Mouse (Mus musculus): ENCODE results near the gene Ptpra. TPM values are rescaled to one million over a fixed set of nuclear protein-coding genes. Genes with fewer than 3 reads are reported as not detected.
A peak's percentile ranks its signal among the peaks of the same experiment; 100 is the strongest.

Ptpra gene
- polyA plus RNA-seq (2015; fragmentation: Nextera tagmentation; extraction: Ambion mirVana) = 29.0 and 53.6 TPM in 2 replicates

- no peaks in the 10 kb centered on the region for H3K9me3 ChIP-seq (ENCODE audit: control insufficient read depth, low read length)
- H3K27me3 ChIP-seq (replicated peaks; ENCODE audit: control insufficient read depth, insufficient read depth, low read length) = no peaks in the 10 kb centered on the region
- peak within 1 kb of the TSS; percentile 87 for H3K4me3 ChIP-seq (ENCODE audit: low read length)
- H3K27ac ChIP-seq (ENCODE audit: low read length) = peak within 1 kb of the TSS; percentile 78
- peaks cover 17% of the 10 kb centered on the region for H3K4me1 ChIP-seq (ENCODE audit: control insufficient read depth, insufficient read depth, low read length)
- H3K4me2 ChIP-seq (ENCODE audit: low read depth, low read length) = peak within 1 kb of the TSS; percentile 78
- H3K36me3 ChIP-seq (ENCODE audit: control insufficient read depth, insufficient read depth, low read length) = no peaks in the 10 kb centered on the region
- WGBS = 1% methylated on average over 48 of the region's 50 CpGs
- ATAC-seq = peak; percentile 99
- peak within 1 kb of the TSS; percentile 88 for H3K9ac ChIP-seq (ENCODE audit: low read depth, low read length)
Measured at GRCm38 (mm10) chr2:130449794-130450433, at the start of gene Ptpra. TSS of gene Ptpra (plus strand) at chr2:130450278.

DNA sequence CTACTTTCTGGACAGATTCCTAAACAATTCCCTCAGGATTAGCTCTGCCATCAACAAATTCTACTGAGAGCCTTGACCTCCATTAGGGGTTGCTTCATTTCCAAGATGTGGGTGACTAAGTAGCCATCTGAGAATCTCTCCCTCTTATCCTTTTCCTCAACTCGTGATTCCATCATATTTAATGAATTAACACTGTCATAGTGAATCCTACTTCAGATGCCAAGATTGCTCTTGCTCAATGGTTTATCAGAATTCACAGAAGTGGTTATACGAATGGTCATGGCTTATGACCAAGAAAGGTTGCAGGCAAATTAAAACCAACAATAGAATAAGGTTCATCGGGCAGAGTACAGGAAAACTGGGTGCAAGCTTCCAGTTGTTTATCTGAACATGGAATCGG lies 48.2 kb upstream of the Ptpra start:
- WGBS = 77% methylated on average over 4 of the region's 4 CpGs
- no peak for ATAC-seq
- Histone ChIP-seq H3K27ac (ENCODE audit: low read length) (no peak overlapping the region), H3K4me3 (ENCODE audit: low read length) (no peak overlapping the region), H3K4me2 (ENCODE audit: low read depth, low read length) (no peak overlapping the region), H3K27me3 (replicated peaks; ENCODE audit: control insufficient read depth, insufficient read depth, low read length) (no peaks in the 10 kb centered on the region), H3K9me3 (ENCODE audit: control insufficient read depth, low read length) (no peaks in the 10 kb centered on the region), H3K9ac (ENCODE audit: low read depth, low read length) (no peak overlapping the region), H3K36me3 (ENCODE audit: control insufficient read depth, insufficient read depth, low read length) (no peaks in the 10 kb centered on the region), H3K4me1 (ENCODE audit: control insufficient read depth, insufficient read depth, low read length) (peaks cover 4% of the 10 kb centered on the region)

GRCm38 (mm10) chr2:130404939-130405338 lies 45.1 kb upstream of the Ptpra start, which contains the start of the genes Gm28372 and 1700020A23Rik:
TSS of gene Gm28372 (plus strand) at chr2:130405239.
TSS of gene 1700020A23Rik (plus strand) at chr2:130405259.
- Histone ChIP-seq H3K9me3 (ENCODE audit: control insufficient read depth, low read length) (no peaks in the 10 kb centered on the region), H3K36me3 (ENCODE audit: control insufficient read depth, insufficient read depth, low read length) (no peaks in the 10 kb centered on the region), H3K27me3 (replicated peaks; ENCODE audit: control insufficient read depth, insufficient read depth, low read length) (no peaks in the 10 kb centered on the region), H3K4me1 (ENCODE audit: control insufficient read depth, insufficient read depth, low read length) (no peaks in the 10 kb centered on the region), H3K9ac (ENCODE audit: low read depth, low read length) (no peak within 1 kb of the TSS), H3K4me3 (ENCODE audit: low read length) (no peak within 1 kb of the TSS), H3K4me2 (ENCODE audit: low read depth, low read length) (no peak within 1 kb of the TSS), H3K27ac (ENCODE audit: low read length) (no peak within 1 kb of the TSS)
- ATAC-seq = no peak
- 83% methylated on average over 1 of the region's 1 CpGs for WGBS

GRCm38 (mm10) chr2:130406178-130406577 lies 43.9 kb upstream of the Ptpra start, which contains the start of gene Tmem239:
TSS of gene Tmem239 (plus strand) at chr2:130406478.
- Histone ChIP-seq H3K27me3 (replicated peaks; ENCODE audit: control insufficient read depth, insufficient read depth, low read length) (no peaks in the 10 kb centered on the region), H3K4me1 (ENCODE audit: control insufficient read depth, insufficient read depth, low read length) (no peaks in the 10 kb centered on the region), H3K9me3 (ENCODE audit: control insufficient read depth, low read length) (no peaks in the 10 kb centered on the region), H3K36me3 (ENCODE audit: control insufficient read depth, insufficient read depth, low read length) (no peaks in the 10 kb centered on the region), H3K4me3 (ENCODE audit: low read length) (no peak within 1 kb of the TSS), H3K4me2 (ENCODE audit: low read depth, low read length) (no peak within 1 kb of the TSS), H3K27ac (ENCODE audit: low read length) (no peak within 1 kb of the TSS), H3K9ac (ENCODE audit: low read depth, low read length) (no peak within 1 kb of the TSS)
- ATAC-seq = no peak
- 84% methylated on average over 2 of the region's 2 CpGs for WGBS

GRCm38 (mm10) chr2:130408194-130408593 lies 41.9 kb upstream of the Ptpra start:
- Histone ChIP-seq H3K4me2 (ENCODE audit: low read depth, low read length) (no peak overlapping the region), H3K27me3 (replicated peaks; ENCODE audit: control insufficient read depth, insufficient read depth, low read length) (no peaks in the 10 kb centered on the region), H3K27ac (ENCODE audit: low read length) (no peak overlapping the region), H3K9ac (ENCODE audit: low read depth, low read length) (no peak overlapping the region), H3K36me3 (ENCODE audit: control insufficient read depth, insufficient read depth, low read length) (no peaks in the 10 kb centered on the region), H3K4me3 (ENCODE audit: low read length) (no peak overlapping the region), H3K4me1 (ENCODE audit: control insufficient read depth, insufficient read depth, low read length) (peaks cover 4% of the 10 kb centered on the region; the same call in 1 of the 2 replicates), H3K9me3 (ENCODE audit: control insufficient read depth, low read length) (no peaks in the 10 kb centered on the region)
- no peak for ATAC-seq
- WGBS = 17% methylated on average over 6 of the region's 6 CpGs

GRCm38 (mm10) chr2:130411558-130412495 lies 38.3 kb upstream of the Ptpra start:
- Histone ChIP-seq H3K27me3 (replicated peaks; ENCODE audit: control insufficient read depth, insufficient read depth, low read length) (no peaks in the 10 kb centered on the region), H3K9me3 (ENCODE audit: control insufficient read depth, low read length) (no peaks in the 10 kb centered on the region), H3K36me3 (ENCODE audit: control insufficient read depth, insufficient read depth, low read length) (no peaks in the 10 kb centered on the region), H3K27ac (ENCODE audit: low read length) (no peak overlapping the region), H3K4me3 (ENCODE audit: low read length) (no peak overlapping the region), H3K4me2 (ENCODE audit: low read depth, low read length) (no peak overlapping the region), H3K9ac (ENCODE audit: low read depth, low read length) (no peak overlapping the region), H3K4me1 (ENCODE audit: control insufficient read depth, insufficient read depth, low read length) (peaks cover 4% of the 10 kb centered on the region; the same call in 1 of the 2 replicates)
- 38% methylated on average over 16 of the region's 16 CpGs for WGBS
- ATAC-seq = peak; percentile 77

DNA sequence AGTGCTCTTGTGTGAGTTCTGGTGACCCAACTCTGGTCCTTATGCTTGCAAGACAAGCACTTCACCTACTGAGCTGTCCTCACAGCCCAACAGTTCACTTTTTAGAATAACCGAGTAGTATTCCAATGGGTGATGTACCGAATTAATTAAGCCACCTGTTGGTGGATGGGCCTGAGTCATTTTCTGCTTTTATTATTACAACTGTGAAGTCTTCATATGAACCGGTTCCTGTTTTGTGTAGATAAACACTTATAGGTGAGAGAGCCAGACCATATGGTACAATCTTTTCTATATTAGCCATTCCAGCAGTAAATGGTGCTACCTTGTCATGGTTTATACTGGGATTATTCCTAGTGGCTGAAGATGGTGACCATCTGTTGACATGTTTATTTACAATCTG lies 37.3 kb upstream of the Ptpra start:
- Histone ChIP-seq H3K27ac (ENCODE audit: low read length) (no peak overlapping the region), H3K4me3 (ENCODE audit: low read length) (no peak overlapping the region), H3K4me1 (ENCODE audit: control insufficient read depth, insufficient read depth, low read length) (peaks cover 4% of the 10 kb centered on the region; the same call in 1 of the 2 replicates), H3K36me3 (ENCODE audit: control insufficient read depth, insufficient read depth, low read length) (no peaks in the 10 kb centered on the region), H3K9ac (ENCODE audit: low read depth, low read length) (no peak overlapping the region), H3K4me2 (ENCODE audit: low read depth, low read length) (no peak overlapping the region), H3K9me3 (ENCODE audit: control insufficient read depth, low read length) (no peaks in the 10 kb centered on the region), H3K27me3 (replicated peaks; ENCODE audit: control insufficient read depth, insufficient read depth, low read length) (no peaks in the 10 kb centered on the region)
- 67% methylated on average over 3 of the region's 3 CpGs for WGBS
- ATAC-seq = no peak

GRCm38 (mm10) chr2:130414094-130414856 lies 35.8 kb upstream of the Ptpra start:
- ATAC-seq = no peak
- peaks cover 4% of the 10 kb centered on the region; the same call in 1 of the 2 replicates for H3K4me1 ChIP-seq (ENCODE audit: control insufficient read depth, insufficient read depth, low read length)
- no peak overlapping the region for H3K4me2 ChIP-seq (ENCODE audit: low read depth, low read length)
- no peak overlapping the region for H3K9ac ChIP-seq (ENCODE audit: low read depth, low read length)
- no peaks in the 10 kb centered on the region for H3K27me3 ChIP-seq (replicated peaks; ENCODE audit: control insufficient read depth, insufficient read depth, low read length)
- no peaks in the 10 kb centered on the region for H3K9me3 ChIP-seq (ENCODE audit: control insufficient read depth, low read length)
- 74% methylated on average over 6 of the region's 6 CpGs for WGBS
- H3K27ac ChIP-seq (ENCODE audit: low read length) = no peak overlapping the region
- no peak overlapping the region for H3K4me3 ChIP-seq (ENCODE audit: low read length)
- no peaks in the 10 kb centered on the region for H3K36me3 ChIP-seq (ENCODE audit: control insufficient read depth, insufficient read depth, low read length)
